Mouse (Mus musculus) limb, embryonic 11.5 days (tissue): ENCODE data around the gene Tbx20. TPM values are rescaled to one million over a fixed set of nuclear protein-coding genes. Genes with fewer than 3 reads are reported as not detected.

ENCODE experiments used
- ATAC-seq: fragments of 200-750 bp; cut with Nextera tagmentation; 2 replicates; pipeline ENCODE4 v1.8.0; 2017; ENCODE audit warnings: low read depth; ENCODE audit not compliant: insufficient number of reproducible peaks, low FRiP score, low TSS enrichment
- DNase-seq: peaks from one replicate; pipeline ENCODE4 v3.0.0-alpha.2; 2015; ENCODE audit warnings: low spot score
- H3K27ac ChIP-seq: fragments of 300-500 bp; sonication (generic); replicated peaks from 2 replicates; pipeline ENCODE4 v1.5.1; 2014; ENCODE audit warnings: low read depth, mild to moderate bottlenecking, low read length
- H3K27me3 ChIP-seq: fragments of 300-500 bp; sonication (generic); 2 replicates; pipeline ENCODE4 v1.6.1; 2014; ENCODE audit warnings: mild to moderate bottlenecking, low read length, mixed read lengths; ENCODE audit not compliant: control insufficient read depth, insufficient read depth
- H3K36me3 ChIP-seq: fragments of 300-500 bp; sonication (generic); 2 replicates; pipeline ENCODE4 v1.6.1; 2014; ENCODE audit warnings: mild to moderate bottlenecking, low read length, moderate library complexity, mixed read lengths; ENCODE audit not compliant: control insufficient read depth, insufficient read depth
- H3K4me1 ChIP-seq: fragments of 300-500 bp; sonication (generic); 2 replicates; pipeline ENCODE4 v1.6.1; 2014; ENCODE audit warnings: low read length, mixed read lengths; ENCODE audit not compliant: control insufficient read depth, insufficient read depth
- H3K4me2 ChIP-seq: fragments of 300-500 bp; sonication (generic); 2 replicates; pipeline ENCODE4 v1.6.1; 2014; ENCODE audit warnings: low read depth, mild to moderate bottlenecking, moderate library complexity; ENCODE audit not compliant: severe bottlenecking
- H3K4me3 ChIP-seq: fragments of 300-500 bp; sonication (generic); 2 replicates; pipeline ENCODE4 v1.5.1; 2014; ENCODE audit warnings: low read depth, low read length
- H3K9ac ChIP-seq: fragments of 300-500 bp; sonication (generic); 2 replicates; pipeline ENCODE4 v1.6.1; 2014; ENCODE audit warnings: mild to moderate bottlenecking, low read length
- H3K9me3 ChIP-seq: fragments of 300-500 bp; sonication (generic); 2 replicates; pipeline ENCODE4 v1.6.1; 2016; ENCODE audit warnings: low read length; ENCODE audit not compliant: control insufficient read depth
- WGBS: fragments of 180-500 bp; shearing (Covaris S2); extraction: QIAGEN DNeasy Blood & Tissue Kit; methylation state at CpG from one replicate; pipeline ENCODE4 v1.1.7; 2014; 5-methylcytosine and 5-hydroxymethylcytosine counted together
- polyA plus RNA-seq: library from polyadenylated mRNA; unstranded; fragments of >200 nt; fragmentation: Nextera tagmentation; extraction: Ambion mirVana; gene quantifications from 2 replicates; pipeline ENCODE4 v1.2.1, GENCODE M21; 2014

Gene Tbx20
- 0.09 TPM in 1 of 2 replicates, not detected in the other for polyA plus RNA-seq

DNA sequence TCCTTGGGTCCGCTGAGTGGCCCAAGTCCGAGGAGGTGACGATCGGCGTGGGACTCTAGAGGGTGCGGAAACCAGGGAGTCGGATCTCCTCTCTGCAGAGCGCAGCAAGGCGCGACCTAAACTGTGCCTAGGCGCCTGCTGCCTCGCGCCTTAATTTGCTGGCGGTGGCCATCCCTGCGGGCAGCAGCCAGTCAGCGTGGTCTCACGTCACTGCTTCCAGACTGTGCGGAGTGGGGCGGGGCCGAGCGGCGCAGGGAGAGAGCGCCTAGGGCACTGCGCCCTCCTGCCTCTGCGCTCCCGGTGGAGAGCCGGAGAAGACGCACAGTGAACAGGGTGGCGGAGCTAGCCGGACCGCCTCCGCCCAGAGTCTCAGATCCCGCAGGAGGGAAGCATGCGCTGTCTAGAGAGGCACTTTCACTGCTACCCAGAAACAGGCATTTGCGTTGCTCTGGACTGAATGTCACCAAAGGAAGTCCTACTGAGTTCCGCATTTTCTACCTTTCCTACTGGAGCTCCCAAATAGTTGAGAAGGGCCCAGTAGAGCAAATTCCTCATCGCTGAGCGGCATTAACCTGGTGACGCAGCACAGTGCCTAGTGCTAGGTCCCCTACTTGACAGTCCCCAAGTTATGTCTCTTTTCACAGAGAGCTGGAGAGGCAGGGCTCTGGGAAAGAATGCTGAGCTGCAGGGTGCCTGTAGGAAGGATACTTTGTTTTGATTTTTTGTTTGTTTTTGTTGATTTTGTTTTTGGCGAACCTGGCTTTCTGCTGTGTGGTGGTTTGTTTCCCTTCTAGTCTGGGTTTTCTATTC, at the start of gene Tbx20:
TSS of gene Tbx20 (minus strand) at position 144 of the 810 bp plus-strand sequence.
- H3K27me3 ChIP-seq: peaks cover 91% of the 10 kb centered on the region
- DNase-seq (peak; percentile 81), ATAC-seq (peak; percentile 83)
- H3K9ac ChIP-seq: 0 out of 2 replicates have a peak within 1 kb of the TSS, but pooled peaks have one; percentile 30
- H3K36me3 ChIP-seq: no peaks in the 10 kb centered on the region
- 0 out of 2 replicates have a peak, but pooled peaks cover 2% of the 10 kb centered on the region for H3K9me3 ChIP-seq
- H3K4me1 ChIP-seq: peaks cover 9% of the 10 kb centered on the region
- peak within 1 kb of the TSS; percentile 31 for H3K4me3 ChIP-seq
- H3K4me2 ChIP-seq: peak within 1 kb of the TSS; percentile 42
- under 1% methylated on average over 40 of the region's 40 CpGs for WGBS
- H3K27ac ChIP-seq: no peak within 1 kb of the TSS

DNA sequence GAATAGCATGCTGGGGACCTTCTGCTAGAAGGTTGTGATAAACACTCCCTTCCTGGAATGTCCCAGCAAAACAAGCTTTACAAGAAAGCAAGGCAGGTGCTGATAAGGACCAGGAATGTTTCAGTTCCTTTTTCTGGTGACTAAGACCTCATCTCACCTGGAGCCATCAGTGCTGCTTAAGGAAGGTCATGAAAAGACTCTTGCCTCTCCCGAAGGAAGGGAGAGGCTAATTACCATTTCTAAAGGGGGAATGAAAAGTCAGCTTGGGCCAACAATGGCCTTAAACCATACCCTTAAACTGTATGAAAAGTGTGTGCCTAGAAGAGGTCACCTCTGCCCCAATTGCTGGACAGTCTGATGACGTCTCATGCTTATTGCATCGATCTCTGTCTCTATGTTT, 44.4 kb upstream of the Tbx20 start:
- WGBS: 80% methylated on average over 3 of the region's 3 CpGs

DNA sequence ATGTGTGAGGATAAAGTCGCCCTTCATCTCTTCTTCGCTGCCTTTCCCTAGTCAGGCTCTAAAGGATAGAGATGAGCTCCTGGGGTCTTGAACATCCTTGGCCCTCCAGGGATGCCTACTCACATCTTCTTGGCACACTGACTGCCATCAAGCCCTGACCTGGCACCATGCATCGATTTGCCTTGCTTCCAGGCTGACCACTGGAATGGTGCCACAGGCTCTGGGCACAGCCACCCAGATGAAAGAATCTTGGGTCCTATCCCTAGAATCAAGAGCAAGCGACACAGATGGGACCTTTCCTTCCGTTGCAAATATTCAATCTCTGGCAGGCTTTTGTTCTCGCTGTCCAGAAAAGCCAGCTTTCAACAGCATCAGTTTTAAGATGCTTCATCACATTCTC, 38.4 kb upstream of the Tbx20 start:
- H3K27me3 ChIP-seq: no peaks in the 10 kb centered on the region
- no peak overlapping the region for H3K27ac ChIP-seq
- no peak for ATAC-seq
- H3K9ac ChIP-seq: no peak overlapping the region
- no peak overlapping the region for H3K4me3 ChIP-seq
- no peak overlapping the region for H3K4me2 ChIP-seq
- WGBS: 92% methylated on average over 6 of the region's 6 CpGs
- H3K36me3 ChIP-seq: no peaks in the 10 kb centered on the region
- H3K9me3 ChIP-seq: no peaks in the 10 kb centered on the region
- no peaks in the 10 kb centered on the region for H3K4me1 ChIP-seq
- DNase-seq: no peak

More for the DNA sequence above, 44.4 kb upstream of the Tbx20 start:
- Histone ChIP-seq H3K9me3 (no peaks in the 10 kb centered on the region), H3K4me1 (no peaks in the 10 kb centered on the region), H3K36me3 (no peaks in the 10 kb centered on the region), H3K4me3 (no peak overlapping the region), H3K9ac (no peak overlapping the region), H3K4me2 (no peak overlapping the region), H3K27me3 (no peaks in the 10 kb centered on the region), H3K27ac (no peak overlapping the region)
- DNase-seq (no peak), ATAC-seq (no peak)

DNA sequence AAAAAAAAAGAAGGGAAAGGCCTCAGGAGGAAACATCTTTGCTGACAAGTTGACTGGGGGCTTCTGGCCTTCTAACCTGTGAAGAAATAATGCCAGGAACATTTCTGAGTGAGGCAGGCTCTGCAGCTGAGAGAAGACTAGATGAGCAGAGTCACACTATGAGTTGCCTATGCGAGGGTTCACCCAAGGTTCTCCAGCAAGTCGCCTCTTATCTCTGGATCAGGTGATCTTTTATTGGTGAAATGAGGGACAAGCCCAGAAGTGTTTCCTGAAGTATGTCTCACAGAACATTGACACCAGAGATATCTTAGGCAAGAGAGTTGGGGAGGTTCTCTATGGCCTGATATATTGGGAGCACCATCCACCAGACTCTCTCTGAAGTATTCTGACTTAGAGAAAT, 18.0 kb upstream of the Tbx20 start:
- Histone ChIP-seq H3K27me3 (no peaks in the 10 kb centered on the region), H3K9me3 (no peaks in the 10 kb centered on the region; the same call in 1 of the 2 replicates), H3K4me3 (no peak overlapping the region), H3K9ac (no peak overlapping the region), H3K4me2 (no peak overlapping the region), H3K36me3 (no peaks in the 10 kb centered on the region), H3K4me1 (no peaks in the 10 kb centered on the region), H3K27ac (no peak overlapping the region)
- ATAC-seq (no peak), DNase-seq (no peak)
- WGBS: 91% methylated on average over 2 of the region's 2 CpGs

DNA sequence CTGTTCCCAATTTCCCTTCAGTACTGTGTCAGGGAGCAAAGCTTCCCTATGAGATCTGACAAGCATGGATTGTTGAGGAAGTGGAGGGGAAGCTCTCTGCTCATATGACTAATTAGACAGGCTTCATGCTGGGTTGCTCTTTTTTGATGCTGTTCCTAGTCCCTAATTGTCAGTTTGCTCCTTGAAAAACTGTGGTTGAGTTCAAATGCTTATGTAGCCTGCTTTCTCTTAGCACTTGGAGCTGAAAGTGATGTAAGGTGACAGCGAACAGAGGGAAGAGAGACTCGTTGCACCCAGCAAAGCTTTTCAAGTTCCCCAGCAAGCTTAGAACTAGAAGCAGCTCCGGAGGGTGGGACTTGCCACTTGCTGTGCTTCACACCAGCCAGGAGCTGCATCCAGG, 15.3 kb upstream of the Tbx20 start:
- Histone ChIP-seq H3K27me3 (no peaks in the 10 kb centered on the region), H3K4me1 (no peaks in the 10 kb centered on the region), H3K9me3 (no peaks in the 10 kb centered on the region; the same call in 1 of the 2 replicates), H3K9ac (no peak overlapping the region), H3K4me2 (no peak overlapping the region), H3K36me3 (no peaks in the 10 kb centered on the region), H3K27ac (no peak overlapping the region), H3K4me3 (no peak overlapping the region)
- 39% methylated on average over 3 of the region's 3 CpGs for WGBS
- DNase-seq: no peak
- no peak for ATAC-seq

DNA sequence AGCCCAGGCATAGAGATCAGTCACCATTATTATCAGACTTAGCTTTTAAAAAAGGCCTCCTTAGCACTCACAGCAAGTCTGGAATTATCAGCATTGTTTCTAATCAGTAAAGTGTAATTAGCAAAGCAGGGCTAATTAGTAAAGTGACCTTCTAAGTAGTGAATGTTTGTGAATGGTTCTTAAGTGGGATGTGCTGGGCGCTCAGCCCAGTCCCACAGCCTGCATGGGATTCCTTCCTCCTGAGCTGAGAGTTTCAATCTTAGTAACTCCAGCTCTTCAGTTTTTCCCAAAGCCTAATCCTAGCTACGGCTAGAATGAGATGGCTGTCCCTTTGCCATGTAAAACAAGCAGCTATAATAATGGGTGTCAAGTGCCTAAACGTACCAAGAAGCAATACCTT, 8.2 kb upstream of the Tbx20 start:
- Histone ChIP-seq H3K9ac (no peak overlapping the region), H3K4me1 (no peaks in the 10 kb centered on the region), H3K4me3 (no peak overlapping the region), H3K9me3 (no peaks in the 10 kb centered on the region), H3K27me3 (peaks cover 50% of the 10 kb centered on the region), H3K27ac (no peak overlapping the region), H3K4me2 (no peak overlapping the region), H3K36me3 (no peaks in the 10 kb centered on the region)
- DNase-seq (no peak), ATAC-seq (no peak)
- 19% methylated on average over 3 of the region's 3 CpGs for WGBS

DNA sequence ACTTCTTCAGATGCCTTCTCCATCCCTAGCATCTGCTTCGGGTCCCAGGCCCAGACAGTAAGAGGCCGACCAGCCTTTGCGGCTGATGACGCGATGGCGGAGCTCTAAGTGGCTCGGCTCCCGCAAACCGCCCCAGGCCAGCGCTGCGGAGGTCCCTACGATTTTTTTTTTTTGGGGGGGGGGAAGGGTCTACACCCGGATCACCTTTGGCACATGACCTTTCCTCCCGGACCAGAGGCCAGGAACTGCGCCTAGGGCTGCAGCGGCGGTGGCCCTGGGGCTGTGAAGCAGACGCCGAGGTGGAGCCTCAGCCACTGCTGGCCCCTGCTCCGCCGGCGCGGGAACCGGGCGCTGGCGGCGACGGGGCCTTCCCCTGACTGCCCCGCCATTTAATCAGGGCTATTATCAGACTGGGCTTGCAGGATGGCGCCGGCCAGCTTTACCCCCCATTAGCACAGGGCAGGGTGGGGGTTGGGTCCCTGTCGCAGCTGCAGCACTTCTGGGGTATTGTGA, 6.9 kb upstream of the Tbx20 start:
- peak; percentile 59 for DNase-seq
- Histone ChIP-seq H3K27me3 (peaks cover 64% of the 10 kb centered on the region), H3K9ac (peak overlapping the region; percentile 22; the same call in 1 of the 2 replicates), H3K9me3 (no peaks in the 10 kb centered on the region), H3K36me3 (no peaks in the 10 kb centered on the region), H3K27ac (no peak overlapping the region), H3K4me2 (peak overlapping the region; percentile 65), H3K4me1 (no peaks in the 10 kb centered on the region), H3K4me3 (peak overlapping the region; percentile 29)
- peak; percentile 58 for ATAC-seq
- under 1% methylated on average over 32 of the region's 32 CpGs for WGBS

DNA sequence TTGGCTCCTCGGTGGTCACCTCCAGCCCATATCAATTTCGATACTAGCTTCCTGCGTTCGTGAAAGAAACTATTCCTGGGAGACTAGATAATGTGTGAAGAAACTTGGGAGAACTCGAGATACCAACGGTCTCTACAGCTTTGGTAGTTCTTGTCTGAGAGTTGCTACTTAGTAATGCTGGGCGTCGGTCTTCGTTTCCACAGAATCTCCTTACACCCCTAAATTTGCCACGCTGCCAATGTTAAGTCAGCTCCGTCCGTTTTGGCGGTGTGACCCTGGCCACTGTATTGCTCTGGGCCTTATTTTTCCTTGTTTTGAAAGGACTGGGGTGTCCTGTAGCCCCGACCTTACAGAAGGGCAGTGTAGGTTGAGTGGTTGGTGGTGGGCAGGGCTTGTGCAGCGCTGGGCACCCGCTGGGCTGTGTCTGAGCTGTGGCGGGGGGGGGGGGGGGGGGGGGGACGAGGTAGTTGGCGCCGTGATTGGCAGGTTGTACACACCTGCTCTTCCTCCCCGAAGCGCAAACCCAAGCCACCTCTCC, 6.4 kb upstream of the Tbx20 start:
- H3K27ac ChIP-seq: no peak overlapping the region
- no peaks in the 10 kb centered on the region for H3K36me3 ChIP-seq
- H3K9ac ChIP-seq: no peak overlapping the region
- peak; percentile 34 for ATAC-seq
- DNase-seq: peak; percentile 39
- WGBS: under 1% methylated on average over 21 of the region's 22 CpGs
- peak overlapping the region; percentile 29 for H3K4me3 ChIP-seq
- peaks cover 67% of the 10 kb centered on the region for H3K27me3 ChIP-seq
- H3K9me3 ChIP-seq: no peaks in the 10 kb centered on the region
- peak overlapping the region; percentile 65 for H3K4me2 ChIP-seq
- H3K4me1 ChIP-seq: no peaks in the 10 kb centered on the region
